Mouse (Mus musculus) heart, postnatal 25 days (tissue): ENCODE measurements at regions not wholly inside any gene's neighbourhood (a gene's known extent, or its start where the extent isn't known, plus 50 kb on each side); places are given as distances from the start of the nearest gene placed in this dataset. TPM values are rescaled to one million over a fixed set of nuclear protein-coding genes. Genes with fewer than 3 reads are reported as not detected.

ENCODE experiments used
- DNase-seq: peaks from one replicate; pipeline ENCODE4 v3.0.0; 2022; ENCODE audit warnings: low spot score
- intact Hi-C: fragments of 180-260 bp; cut with DNase I; formaldehyde crosslinking; loops from one replicate; pipeline ENCODE4 v1.15.1; 2025
- microRNA-seq: library from miRNA; unstranded; fragments of <30 nt; microRNA quantifications from one replicate; pipeline ENCODE4 v1.2.0, GENCODE M21; 2022

DNA sequence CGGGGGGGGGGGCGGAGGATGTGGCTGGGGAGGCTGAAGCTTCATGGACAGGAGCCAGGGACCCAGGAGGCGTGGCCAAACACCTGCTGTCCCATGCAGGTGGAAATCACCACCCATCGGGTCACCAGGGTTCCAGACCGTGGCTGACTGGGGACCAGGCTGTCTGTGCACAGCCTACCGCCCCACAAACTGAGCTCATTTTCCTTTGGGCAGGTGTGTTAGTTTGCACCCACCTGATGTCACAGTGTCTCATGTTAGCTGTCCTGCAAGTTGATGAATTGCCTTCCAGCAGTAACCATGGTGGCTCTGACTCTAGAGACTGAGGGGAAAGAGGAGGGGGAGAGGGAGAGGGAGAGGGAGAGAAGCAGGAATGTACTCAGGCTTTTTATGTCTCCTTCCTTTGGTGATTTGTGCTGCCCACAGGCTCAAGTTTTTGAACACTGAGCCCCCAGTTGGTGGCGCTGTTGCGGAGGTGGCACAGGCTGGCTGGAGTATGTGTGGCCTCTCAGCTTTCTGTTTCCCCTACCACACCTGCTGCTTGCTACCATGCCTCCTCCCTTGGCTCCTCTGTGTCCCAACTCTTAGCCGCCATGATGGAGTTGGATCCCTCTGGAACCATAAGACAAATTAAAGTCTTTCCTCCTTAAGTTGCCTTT is 107.8 kb upstream of the Man2a1 start:
- no peak for DNase-seq

DNA sequence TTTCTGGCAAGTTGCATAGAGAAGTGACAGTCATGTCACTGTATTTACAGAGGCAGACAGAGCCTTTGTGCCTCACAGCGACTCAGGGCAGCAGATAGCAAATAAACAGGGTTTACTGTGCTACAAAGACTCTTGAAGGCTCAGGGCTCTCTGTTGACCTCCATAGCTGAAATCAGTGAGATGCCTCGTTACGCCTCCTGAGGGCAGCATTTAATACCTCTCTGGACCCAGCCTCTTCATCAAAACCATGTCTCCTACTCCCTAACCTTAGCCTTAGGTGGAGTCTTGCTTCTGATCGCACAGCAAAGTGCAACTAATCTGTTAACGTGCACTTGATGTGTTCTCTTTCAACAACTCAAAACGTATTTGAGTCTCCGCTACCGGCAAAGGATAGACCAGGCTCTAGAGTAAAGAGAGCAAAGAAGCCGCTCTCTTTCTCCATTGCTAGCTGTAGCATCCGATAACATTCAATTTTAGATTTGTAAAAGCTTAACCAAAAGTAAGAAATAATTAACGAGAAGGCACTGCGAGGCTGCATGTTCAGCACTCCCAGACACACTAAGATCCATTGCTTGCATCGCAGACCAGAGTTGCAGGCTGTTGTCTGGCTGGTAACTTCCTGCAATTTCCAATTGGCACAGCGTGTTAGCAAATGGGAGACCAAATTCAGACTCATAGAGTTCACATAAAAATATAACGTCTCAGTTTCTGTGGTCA is 101.1 kb upstream of the Man2a1 start:
- no peak for DNase-seq
- intact Hi-C loops, result loop anchor here (5.0 kb wide), 1 partner anchor 373 kb away; no protein-coding TSS in a partner anchor

More for the DNA sequence above, 107.8 kb upstream of the Man2a1 start:
- intact Hi-C loops, result no loop called here

DNA sequence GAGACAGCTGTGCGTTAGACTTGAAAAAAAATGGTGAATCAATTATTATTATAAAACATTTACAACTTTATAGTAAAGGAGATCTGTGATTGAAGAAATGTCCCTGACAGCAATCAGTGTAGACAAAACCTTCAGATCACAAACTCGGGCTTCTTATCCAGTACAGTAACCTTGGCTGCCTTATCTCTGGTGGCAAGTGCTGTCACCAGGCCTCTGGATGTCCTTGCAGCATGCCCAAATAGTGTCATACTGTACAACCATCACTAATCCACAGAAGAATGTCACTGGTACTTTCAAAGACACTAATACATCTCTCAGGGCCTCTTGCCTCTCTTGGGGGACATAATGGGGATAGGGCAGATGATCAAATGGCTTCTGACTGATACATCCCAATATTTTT is 98.2 kb upstream of the Man2a1 start:
- intact Hi-C loops, result no loop called here

DNA sequence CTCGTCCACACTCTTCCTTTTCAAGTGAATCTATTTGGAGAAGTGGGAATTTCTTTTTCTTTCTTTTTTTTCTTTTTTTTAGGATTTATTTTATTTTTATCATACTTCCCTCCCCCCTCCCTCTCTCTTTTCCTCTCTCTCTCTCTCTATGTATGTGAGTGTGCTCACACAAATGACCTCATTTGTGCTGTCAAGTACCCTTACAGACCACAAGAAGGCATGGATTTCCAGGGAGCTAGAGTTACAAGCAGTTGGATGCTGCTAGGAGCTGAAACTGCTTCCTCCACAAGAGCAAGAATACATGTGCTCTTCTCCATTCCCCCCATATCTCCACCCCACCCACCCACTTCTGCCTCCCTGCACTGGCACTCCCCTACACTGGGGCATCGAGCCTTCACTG is 94.6 kb upstream of the Man2a1 start:
- intact Hi-C loops, result no loop called here
- no peak for DNase-seq

More for the DNA sequence above, 98.2 kb upstream of the Man2a1 start:
- no peak for DNase-seq

DNA sequence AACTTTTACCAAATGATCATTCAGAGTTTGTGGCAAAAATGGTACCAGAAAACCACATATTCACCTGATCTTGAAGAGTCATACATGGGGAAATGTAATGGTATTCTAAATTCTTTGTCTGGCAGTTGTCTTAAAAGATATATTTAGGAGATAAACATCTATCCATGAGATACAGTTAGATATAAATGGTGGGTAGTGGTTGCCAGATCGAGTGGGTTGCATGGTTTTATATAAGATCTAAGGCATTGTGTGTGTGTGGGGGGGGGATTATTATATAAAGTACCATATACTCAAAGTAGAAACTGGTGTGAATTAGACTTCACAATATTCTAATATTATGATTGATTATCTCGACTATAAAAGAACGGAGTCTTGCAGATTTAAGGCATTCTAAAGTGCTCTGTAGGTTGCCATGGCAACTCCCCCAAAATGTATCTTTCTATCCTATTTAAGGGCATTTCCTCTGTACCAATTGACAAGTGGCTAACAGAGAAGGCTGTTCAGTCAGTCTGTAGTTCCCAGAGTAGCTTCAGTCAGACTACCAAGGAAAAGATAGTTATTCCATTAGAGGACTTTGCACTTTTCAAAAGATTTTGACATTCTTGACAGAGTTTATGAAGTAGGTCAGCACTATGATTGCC is 89.3 kb upstream of the Man2a1 start:
- intact Hi-C loops, result no loop called here
- no peak for DNase-seq

DNA sequence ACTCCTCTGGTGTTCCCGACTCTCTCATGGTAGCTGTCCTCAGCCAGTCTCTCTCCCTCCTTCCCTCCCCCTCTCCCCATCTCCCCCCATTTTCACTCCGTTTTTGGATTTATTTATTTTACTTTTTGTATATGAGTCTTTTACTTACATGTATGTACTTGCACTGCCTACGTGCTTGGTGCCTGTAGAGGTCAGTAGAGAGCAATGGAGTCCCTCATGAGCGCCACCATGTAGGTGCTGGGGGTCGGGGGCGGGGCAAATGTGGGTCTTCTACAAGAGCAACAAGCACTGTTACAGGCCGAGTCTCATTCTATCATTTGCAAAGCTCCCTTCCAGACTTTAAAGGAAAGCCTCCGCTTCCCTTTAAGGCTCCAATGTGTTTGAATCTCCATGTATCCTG is 78.3 kb upstream of the Man2a1 start:
- intact Hi-C loops, result no loop called here
- no peak for DNase-seq

DNA sequence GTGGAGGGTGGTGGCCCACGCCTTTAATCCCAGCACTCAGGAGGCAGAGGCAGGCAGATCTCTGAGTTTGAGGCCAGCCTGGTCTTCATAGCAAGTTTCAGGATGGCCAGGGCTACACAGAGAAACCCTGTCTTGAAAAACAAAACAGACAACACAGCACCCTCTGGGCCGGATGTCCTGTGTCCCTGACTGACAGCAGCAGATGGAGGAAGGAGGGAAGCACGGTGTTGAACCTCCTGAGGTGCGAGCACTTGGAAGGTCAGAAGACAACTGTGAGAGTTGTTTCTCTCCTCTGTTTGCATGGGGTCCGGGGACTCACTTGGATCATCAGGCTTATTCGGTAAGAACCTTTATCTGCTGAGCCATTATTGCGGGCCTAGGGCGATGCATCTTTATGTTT is 76.6 kb upstream of the Man2a1 start:
- DNase-seq, result no peak
- intact Hi-C loops, result no loop called here

DNA sequence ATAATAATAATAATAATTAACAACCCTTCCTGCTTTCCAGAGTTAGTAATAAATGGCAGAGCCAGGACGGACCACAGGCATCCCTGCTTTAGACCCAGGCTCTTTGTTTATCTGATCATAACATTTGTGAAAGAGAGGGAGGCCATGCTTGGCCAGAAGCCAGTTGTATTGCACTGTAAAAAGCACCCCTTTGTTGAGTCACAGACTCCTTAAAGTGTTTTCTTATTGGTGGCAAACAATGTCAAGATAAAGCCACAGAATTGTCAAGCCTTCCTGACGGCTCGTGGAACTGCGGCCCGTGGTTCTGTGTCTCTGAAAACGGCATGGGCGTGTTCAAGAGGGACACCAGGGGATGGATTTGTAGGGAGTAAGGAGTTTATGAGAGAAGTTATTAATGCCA is 72.7 kb upstream of the Man2a1 start:
- no peak for DNase-seq
- intact Hi-C loops, result no loop called here

DNA sequence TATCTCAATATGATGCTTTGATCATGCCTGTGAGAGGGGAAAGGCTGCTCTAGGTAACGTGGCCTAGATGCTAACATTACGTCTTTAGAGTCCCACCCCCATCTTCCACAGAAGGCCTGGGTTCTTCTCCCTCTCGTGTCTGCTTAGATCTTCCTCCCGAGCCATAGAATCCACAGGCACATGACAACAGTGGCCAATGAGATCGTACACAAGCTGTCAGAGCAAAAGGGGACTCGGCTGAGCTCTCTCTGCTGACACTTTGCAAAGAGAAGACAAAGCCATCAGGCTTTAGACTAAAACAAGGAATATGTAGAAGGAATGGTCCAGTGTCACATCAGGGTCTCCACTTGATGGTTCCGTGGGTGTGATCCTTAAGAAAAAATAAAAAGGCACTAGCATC is 72.1 kb upstream of the Man2a1 start:
- DNase-seq, result no peak
- intact Hi-C loops, result no loop called here

DNA sequence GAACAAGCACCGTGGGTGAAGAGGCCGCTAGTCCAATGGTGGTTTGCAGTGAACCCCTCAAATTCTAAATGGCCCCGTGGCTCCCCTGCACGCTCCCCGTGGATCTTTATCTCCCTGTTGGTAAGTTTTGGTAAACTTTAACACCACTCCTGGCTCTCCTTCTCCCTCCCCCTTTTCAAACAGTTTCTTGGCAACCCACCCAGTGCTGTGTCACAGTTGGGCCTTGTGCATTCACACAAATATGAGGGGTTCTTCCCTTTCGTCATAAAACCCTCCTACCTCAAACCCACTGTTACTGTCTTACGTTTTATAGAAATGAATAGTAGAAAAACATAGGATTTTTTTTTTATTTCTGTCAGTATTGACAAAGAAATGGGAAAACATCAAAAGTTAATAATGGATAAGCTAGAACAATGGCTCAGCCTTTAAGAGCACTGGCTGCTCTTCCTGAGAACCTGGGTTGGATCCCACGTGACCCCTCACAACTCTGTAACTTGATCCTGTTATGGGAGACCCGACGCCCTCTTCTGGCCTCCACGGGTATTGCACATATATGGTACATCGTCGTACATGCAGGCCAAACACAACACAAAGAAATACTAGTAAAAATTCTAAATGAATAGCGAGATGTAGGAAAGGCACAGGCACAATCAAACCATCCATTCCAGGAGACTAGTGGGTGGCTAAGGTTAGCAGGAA is 71.1 kb upstream of the Man2a1 start:
- intact Hi-C loops, result no loop called here
- no peak for DNase-seq

DNA sequence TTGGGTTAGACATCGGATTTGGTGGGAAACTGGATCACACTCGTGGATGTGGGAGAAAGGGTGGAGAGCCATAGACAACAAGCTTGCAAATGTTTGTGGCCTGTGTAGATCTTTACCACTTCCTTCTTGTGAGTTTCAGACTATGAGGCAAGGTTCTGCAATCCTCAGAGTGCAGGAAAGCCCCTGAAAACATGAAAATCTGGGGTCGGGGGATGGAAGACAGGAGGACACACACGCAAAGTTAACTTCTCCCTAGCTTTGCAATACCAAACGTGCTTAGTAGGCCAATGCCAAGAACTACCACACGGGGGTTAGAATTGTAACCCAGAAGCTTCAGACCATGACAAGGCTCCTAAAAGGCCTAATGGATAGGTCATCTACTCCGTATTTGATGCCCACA is 69.4 kb upstream of the Man2a1 start:
- DNase-seq, result no peak
- intact Hi-C loops, result no loop called here

DNA sequence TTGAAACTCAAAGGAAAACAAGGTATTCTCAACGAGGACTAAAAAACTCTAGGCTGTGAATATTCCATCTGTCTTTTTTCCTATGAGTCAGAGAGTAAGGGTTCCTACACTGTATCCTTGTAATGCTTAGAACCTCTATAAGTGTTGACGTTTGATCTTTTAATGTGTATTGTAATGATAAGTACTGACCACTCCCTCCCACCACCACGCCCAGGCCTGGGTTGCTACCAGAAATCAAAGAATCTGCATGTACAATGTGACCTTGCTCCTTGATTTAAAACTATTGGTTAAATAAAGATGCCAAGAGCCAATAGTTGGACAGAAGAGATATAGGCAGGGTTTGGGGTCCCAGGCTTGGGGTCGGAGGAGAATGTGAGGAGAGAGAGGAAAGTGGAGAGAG is 66.2 kb upstream of the Man2a1 start:
- intact Hi-C loops, result no loop called here

DNA sequence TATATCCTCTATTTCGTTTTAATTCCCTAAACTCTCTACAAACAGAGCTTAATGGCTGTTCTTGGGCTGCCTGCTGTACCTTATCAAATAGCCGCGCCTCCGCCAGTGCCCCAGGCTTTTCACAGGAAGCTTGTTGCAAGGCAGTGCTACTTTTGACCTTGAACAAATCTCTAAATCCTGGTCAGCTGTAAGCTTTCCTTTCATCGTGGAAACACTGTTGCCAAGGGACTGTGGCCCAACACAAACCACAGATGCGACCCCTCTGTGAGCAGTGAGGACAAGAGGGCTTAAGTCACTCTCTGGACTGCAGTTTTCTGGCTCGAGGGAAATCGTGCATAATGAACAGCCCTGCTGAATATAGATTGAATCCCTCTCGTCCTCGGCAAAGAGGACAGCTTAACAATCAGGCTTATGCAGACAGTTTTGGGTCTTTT is 62.0 kb upstream of the Man2a1 start:
- intact Hi-C loops, result no loop called here
- DNase-seq, result no peak

More for the DNA sequence above, 66.2 kb upstream of the Man2a1 start:
- no peak for DNase-seq

DNA sequence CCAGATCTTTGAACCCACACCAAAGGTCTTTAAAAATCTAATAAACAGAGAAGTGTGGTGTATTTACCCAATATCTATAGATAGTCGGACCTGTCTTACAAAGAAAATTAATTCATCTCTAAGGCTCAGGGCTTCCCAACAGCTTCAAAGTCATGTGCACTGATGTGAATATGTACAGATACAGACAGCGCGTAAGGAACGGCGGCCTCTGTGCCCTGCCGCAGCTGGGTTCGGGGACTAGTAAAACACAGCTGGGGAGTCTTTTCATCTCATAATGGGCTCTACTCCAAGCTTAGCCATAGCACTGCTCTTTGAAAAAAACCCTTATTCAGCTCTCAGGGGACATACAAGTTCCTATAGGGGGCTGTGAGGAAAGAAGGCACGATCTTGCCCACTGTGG is 60.1 kb upstream of the Man2a1 start:
- intact Hi-C loops, result no loop called here
- DNase-seq, result no peak

DNA sequence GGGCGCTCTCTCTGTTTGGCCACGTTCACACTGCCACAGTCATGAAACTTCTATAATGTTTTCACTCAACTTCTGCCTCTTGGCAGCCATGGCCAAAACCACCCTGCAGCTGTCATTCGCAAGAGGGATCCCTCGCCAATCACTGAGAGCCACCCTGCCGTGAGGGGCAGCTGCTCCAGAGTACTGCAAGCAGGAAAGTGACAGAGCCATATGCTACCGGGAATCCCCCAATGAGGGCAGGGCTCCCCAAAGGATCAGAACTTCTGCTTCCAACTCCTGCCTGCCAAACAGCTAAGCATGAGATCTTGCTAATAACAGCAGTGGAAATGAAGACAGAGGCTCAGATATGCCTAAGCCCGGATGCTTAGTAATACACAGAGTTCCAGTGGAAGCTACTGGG is 52.0 kb upstream of the Man2a1 start:
- intact Hi-C loops, result no loop called here

DNA sequence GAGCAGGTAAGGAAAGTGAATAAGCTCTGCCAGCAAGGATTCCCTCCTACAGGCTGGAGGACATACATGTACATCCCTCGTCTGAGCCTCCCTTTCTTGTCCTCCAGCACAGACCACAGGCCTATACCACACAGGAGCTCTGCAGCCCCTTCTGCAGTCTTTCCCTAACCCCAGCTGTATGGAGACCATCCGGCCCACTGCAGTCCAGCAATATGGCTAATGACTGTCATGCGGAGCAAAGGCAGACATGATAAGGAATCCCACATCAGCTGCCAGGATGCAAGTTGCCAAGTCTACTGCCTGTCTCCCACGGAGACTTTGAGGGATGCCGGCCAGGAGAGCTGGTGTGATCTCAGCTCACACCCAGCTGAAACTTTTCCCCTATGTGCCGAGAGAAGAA is 50.5 kb upstream of the Man2a1 start:
- no peak for DNase-seq
- intact Hi-C loops, result no loop called here

More for the DNA sequence above, 52.0 kb upstream of the Man2a1 start:
- DNase-seq, result no peak

Small RNAs in the stretch of these regions (microRNA-seq; reads per million reads assigned to microRNA genes)
- gene Mir6420, result not detected
